In the genomic region with DNA sequence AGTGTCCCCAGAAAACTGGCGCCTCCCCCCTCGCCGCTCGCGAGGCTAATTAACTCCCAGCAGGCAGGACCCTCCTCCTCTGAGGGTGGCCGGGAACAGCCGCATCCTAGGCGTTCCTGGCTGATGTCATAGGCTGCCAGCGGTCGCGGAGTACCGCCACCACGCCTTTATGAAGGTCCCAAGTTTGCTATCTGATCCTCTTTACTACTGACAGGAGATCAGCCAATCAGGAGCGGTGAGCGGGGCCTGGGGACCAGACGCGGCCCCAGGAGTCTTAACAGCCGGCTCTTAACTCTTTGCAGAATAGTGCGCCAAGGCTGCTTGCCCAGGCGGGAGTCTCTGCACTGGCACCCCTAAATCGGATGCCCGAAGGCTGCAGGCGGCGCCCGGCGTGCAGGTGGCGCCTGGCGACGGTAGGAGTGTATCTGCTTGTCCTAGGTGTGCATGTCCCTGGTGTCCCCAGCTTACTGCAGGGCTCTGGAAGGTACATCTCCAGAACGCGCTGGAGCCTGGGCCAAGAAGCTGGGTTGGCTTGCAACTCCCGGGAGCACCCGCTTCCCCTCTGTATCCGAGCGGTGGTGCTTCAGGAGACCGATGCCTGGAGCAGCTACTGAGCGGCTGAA, we compare ENCODE assay signal across 8 mouse cellular contexts. TPM values are rescaled to one million over a fixed set of nuclear protein-coding genes. Genes with fewer than 3 reads are reported as not detected.
DNase-seq lines count a peak whose midpoint lies in the region; ATAC-seq and TF ChIP-seq lines count a peak whose summit lies in the region.

A gene (minus strand): TSS at position 139 of the 623 bp plus-strand sequence.

- no peak within 1 kb of the TSS for H3K27ac ChIP-seq in cortical plate, adult 2 months (ENCODE audit: insufficient read depth, low read length)
- peak within 1 kb of the TSS; percentile 87 for H3K27ac ChIP-seq in heart, embryonic 10.5 days
- no peak within 1 kb of the TSS for H3K27ac ChIP-seq in midbrain, postnatal 0 days (ENCODE audit: low read depth, low read length)

- no peaks in the 10 kb centered on the region for H3K27me3 ChIP-seq in heart, embryonic 10.5 days (ENCODE audit: insufficient read depth, poor library complexity, severe bottlenecking)
- H3K27me3 ChIP-seq in midbrain, postnatal 0 days (ENCODE audit: insufficient read depth, low read length) = peaks cover 8% of the 10 kb centered on the region

- TF ChIP-seq POLR2A in cortical plate, adult 2 months (IDR thresholded peaks at IDR 0.05; ENCODE audit: extremely low read depth, insufficient read depth, low read length) = no peak

- peak within 1 kb of the TSS; percentile 33 for H3K4me3 ChIP-seq in cortical plate, adult 2 months (ENCODE audit: insufficient read depth, low read length)
- H3K4me3 ChIP-seq in heart, embryonic 10.5 days = peak within 1 kb of the TSS; percentile 70
- peak within 1 kb of the TSS; percentile 42 for H3K4me3 ChIP-seq in midbrain, postnatal 0 days (ENCODE audit: low read depth, low read length)

- 0 out of 2 replicates have a peak, but pooled peaks cover 6% of the 10 kb centered on the region for H3K36me3 ChIP-seq in heart, embryonic 10.5 days
- H3K36me3 ChIP-seq in midbrain, postnatal 0 days (ENCODE audit: insufficient read depth, low read length) = no peaks in the 10 kb centered on the region

- under 1% methylated on average over 37 of the region's 37 CpGs for WGBS in heart, embryonic 10.5 days
- under 1% methylated on average over 37 of the region's 37 CpGs for WGBS in midbrain, postnatal 0 days

- no peaks in the 10 kb centered on the region for H3K9me3 ChIP-seq in heart, embryonic 10.5 days
- H3K9me3 ChIP-seq in midbrain, postnatal 0 days (ENCODE audit: low read length) = no peaks in the 10 kb centered on the region

- intact Hi-C loops in left cerebral cortex, postnatal 4 days (cut with DNase I) = loop anchor here (5.0 kb wide), 1 partner anchor 407 kb away; no protein-coding TSS in a partner anchor

- peak within 1 kb of the TSS; percentile 42; the same call in 1 of the 2 replicates for H3K9ac ChIP-seq in midbrain, postnatal 0 days (replicated peaks; ENCODE audit: low read length, poor library complexity, severe bottlenecking)

- no peak for TF ChIP-seq CTCF in cortical plate, adult 2 months (IDR thresholded peaks at IDR 0.05; ENCODE audit: extremely low read depth, insufficient read depth, low read length)
- TF ChIP-seq CTCF in midbrain, postnatal 0 days (IDR thresholded peaks at IDR 0.05) = peak; percentile 23; the same call in 1 of the 2 replicates

- no peaks in the 10 kb centered on the region for H3K4me1 ChIP-seq in cortical plate, adult 2 months (ENCODE audit: control insufficient read depth, insufficient read depth, low read length)
- peaks cover 32% of the 10 kb centered on the region for H3K4me1 ChIP-seq in heart, embryonic 10.5 days
- H3K4me1 ChIP-seq in midbrain, postnatal 0 days (ENCODE audit: insufficient read depth, low read length) = 0 out of 2 replicates have a peak, but pooled peaks cover 6% of the 10 kb centered on the region

- peak within 1 kb of the TSS; percentile 83 for H3K4me2 ChIP-seq in midbrain, postnatal 0 days (ENCODE audit: low read depth, low read length, poor library complexity, severe bottlenecking)

- DNase-seq in left cerebral cortex, postnatal 4 days = peak; percentile 38
- DNase-seq in left cerebral cortex, adult 11 months (ENCODE audit: low spot score) = no peak
- DNase-seq in heart, embryonic 10.5 days (ENCODE audit: low spot score) = peak; percentile 94
- DNase-seq in kidney, postnatal 14 days = peak; percentile 43
- DNase-seq in midbrain, postnatal 0 days (ENCODE audit: low spot score) = peak; percentile 36
- no peak for DNase-seq in c-Kit-positive CD71-positive TER-119-positive erythroid progenitor cells, embryonic 14.5 days (ENCODE audit: low spot score)
- DNase-seq in spleen, postnatal 4 days (ENCODE audit: low spot score in 2 of 2) = no peak

- ATAC-seq in midbrain, postnatal 0 days (ENCODE audit: low FRiP score) = 0 out of 2 replicates have a peak, but pooled peaks have one; percentile 34

RNA-seq across cellular contexts. Expression of the gene that starts here (rescaled TPM):
- 1 to 10 TPM in 1 of 2 experiments, under 1 TPM in 1; 0.38 to 1.0 TPM for total RNA-seq in left cerebral cortex, postnatal 4 days (2021)
- 0.13 and 0.15 TPM in 2 replicates for polyA plus RNA-seq in cortical plate, adult 2 months (2012; rRNA removed)
- polyA plus RNA-seq in heart, embryonic 10.5 days (2016; fragmentation: Nextera tagmentation; extraction: Ambion mirVana) = 53.2 and 73.8 TPM in 2 replicates
- 0.11 and 0.33 TPM in 2 replicates for total RNA-seq in midbrain, postnatal 0 days (2014; rRNA removed)
- polyA plus RNA-seq in midbrain, postnatal 0 days (2015; fragmentation: Nextera tagmentation; extraction: Ambion mirVana) = 0.17 and 0.20 TPM in 2 replicates

Comparison
In these comparisons a context has a peak if more than half of its experiments do, and no peak if none do; other contexts are left out.
1. RNA of the gene that starts here (polyA plus RNA-seq): 53.2 to 73.8 TPM in heart, embryonic 10.5 days; 0.17 to 0.20 TPM in midbrain, postnatal 0 days and 0.13 to 0.15 TPM in cortical plate, adult 2 months; every median in the first group is over 10 times any median in the second.
2. DNase-seq: peak in left cerebral cortex, postnatal 4 days (single experiment), heart, embryonic 10.5 days (single experiment) and kidney, postnatal 14 days (single experiment); none in left cerebral cortex, adult 11 months (single experiment), c-Kit-positive CD71-positive TER-119-positive erythroid progenitor cells, embryonic 14.5 days (single experiment) and spleen, postnatal 4 days (0 of 2).
3. Peak in DNase-seq, ATAC-seq, H3K4me3 ChIP-seq, H3K9ac ChIP-seq and H3K4me2 ChIP-seq in midbrain, postnatal 0 days; RNA of the gene not detected or under 1 TPM.
4. Peak in every context shown above with its lines, with median percentiles within 50 percentile points of each other: H3K4me3 ChIP-seq.